Mouse (Mus musculus): Measurements from ENCODE around the gene Coil. TPM values are rescaled to one million over a fixed set of nuclear protein-coding genes. Genes with fewer than 3 reads are reported as not detected.
A peak's percentile ranks its signal among the peaks of the same experiment; 100 is the strongest.
"Not testable (repeated sequence)": the region's sequence is repeated elsewhere in the genome, so short reads cannot be mapped to it uniquely, and the experiment has no call there.

The Coil gene
- polyA plus RNA-seq, 1 experiment: 6.8 TPM

DNA sequence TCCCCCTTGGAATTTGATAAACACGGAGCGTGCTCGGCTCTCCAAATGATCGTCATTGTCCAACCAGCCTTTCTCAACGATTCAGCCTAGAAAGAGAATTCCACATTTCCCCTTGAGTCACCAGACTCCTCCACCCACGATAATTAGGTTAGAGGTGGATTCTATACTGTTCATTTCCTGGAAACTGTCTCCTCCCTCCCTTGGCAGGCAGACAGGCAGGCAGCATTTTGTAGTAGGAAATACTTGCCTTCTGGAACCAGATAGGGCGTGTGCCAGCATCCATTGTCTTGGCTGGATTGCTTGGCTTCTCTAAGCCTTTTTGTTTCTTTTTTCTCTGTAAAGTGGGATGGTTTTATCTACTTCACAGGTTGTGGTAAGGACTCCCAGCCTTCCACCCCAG is 26.4 kb downstream of the Coil start:
- TF ChIP-seq USF1 (IDR thresholded peaks at IDR 0.05; ENCODE audit: low read depth) (no peak), CEBPB (IDR thresholded peaks at IDR 0.05; ENCODE audit: low read depth) (no peak)
- no peaks in the 10 kb centered on the region for H3K36me3 ChIP-seq (ENCODE audit: control insufficient read depth, insufficient read depth)
- no peak overlapping the region for H3K4me3 ChIP-seq (ENCODE audit: insufficient read depth, poor library complexity, severe bottlenecking)
- peaks cover 21% of the 10 kb centered on the region for H3K79me2 ChIP-seq (ENCODE audit: control insufficient read depth, insufficient read depth)
- H3K79me3 ChIP-seq (ENCODE audit: low read depth): peaks cover 9% of the 10 kb centered on the region
- no peaks in the 10 kb centered on the region for H3K27me3 ChIP-seq (ENCODE audit: control insufficient read depth, insufficient read depth, insufficient read length)
- no peak overlapping the region for H3ac ChIP-seq (ENCODE audit: control insufficient read depth, insufficient read length, low read depth)

DNA sequence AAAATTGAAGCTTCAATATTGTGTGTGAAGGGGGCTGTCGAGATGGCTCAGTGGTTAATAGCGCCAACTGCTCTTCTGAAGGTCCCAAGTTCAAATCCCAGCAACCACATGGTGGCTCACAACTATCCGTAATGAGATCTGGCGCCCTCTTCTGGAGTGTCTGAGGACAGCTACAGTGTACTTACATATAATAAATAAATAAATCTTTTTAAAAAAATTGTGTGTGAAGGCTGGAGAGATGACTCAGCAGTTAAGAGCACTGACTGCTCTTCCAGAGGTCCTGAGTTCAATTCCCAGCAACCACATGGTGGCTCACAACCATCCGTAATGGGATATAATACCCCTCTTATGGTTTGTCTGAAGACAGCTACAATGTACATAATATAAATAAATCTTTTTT is 27.3 kb downstream of the Coil start:
- Histone ChIP-seq H3K79me2 (ENCODE audit: control insufficient read depth, insufficient read depth) (peaks cover 30% of the 10 kb centered on the region), H3K79me3 (ENCODE audit: low read depth) (peaks cover 12% of the 10 kb centered on the region)
- H3K27me3 ChIP-seq (ENCODE audit: control insufficient read depth, insufficient read depth, insufficient read length); H3K36me3 ChIP-seq (ENCODE audit: control insufficient read depth, insufficient read depth); H3ac ChIP-seq (ENCODE audit: control insufficient read depth, insufficient read length, low read depth); H3K4me3 ChIP-seq (ENCODE audit: insufficient read depth, poor library complexity, severe bottlenecking): not testable (repeated sequence)

DNA sequence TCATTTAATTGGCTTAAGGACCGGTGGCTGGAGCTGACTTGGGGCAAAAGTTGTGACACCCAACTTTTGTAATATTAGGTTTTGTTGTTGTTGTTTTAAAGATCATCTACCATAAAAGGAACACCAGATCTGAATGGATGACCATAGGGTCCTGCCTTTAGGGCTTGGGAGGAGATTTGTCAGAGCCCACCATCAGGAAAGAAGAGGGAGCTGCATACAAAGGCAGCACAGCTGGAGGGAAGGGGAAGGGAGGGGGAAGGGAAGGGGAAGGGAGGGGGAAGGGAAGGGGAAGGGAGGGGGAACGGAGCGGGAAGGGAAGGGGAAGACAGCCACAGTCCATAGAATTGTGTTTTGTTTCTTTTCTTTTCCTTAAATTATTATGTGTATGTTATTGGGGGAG is 28.4 kb downstream of the Coil start:
- Histone ChIP-seq H3K36me3 (ENCODE audit: control insufficient read depth, insufficient read depth) (no peaks in the 10 kb centered on the region), H3K27me3 (ENCODE audit: control insufficient read depth, insufficient read depth, insufficient read length) (no peaks in the 10 kb centered on the region), H3K79me2 (ENCODE audit: control insufficient read depth, insufficient read depth) (peaks cover 39% of the 10 kb centered on the region), H3ac (ENCODE audit: control insufficient read depth, insufficient read length, low read depth) (no peak overlapping the region), H3K79me3 (ENCODE audit: low read depth) (peaks cover 14% of the 10 kb centered on the region), H3K4me3 (ENCODE audit: insufficient read depth, poor library complexity, severe bottlenecking) (no peak overlapping the region)
- no peak for TF ChIP-seq USF1 (IDR thresholded peaks at IDR 0.05; ENCODE audit: low read depth)
- no peak for TF ChIP-seq MYOG (IDR thresholded peaks at IDR 0.05; ENCODE audit: control insufficient read depth, extremely low read depth, insufficient read length)
- no peak for TF ChIP-seq CTCF (IDR thresholded peaks at IDR 0.05; ENCODE audit: control insufficient read depth, insufficient read depth, insufficient read length)
- no peak for TF ChIP-seq CEBPB (IDR thresholded peaks at IDR 0.05; ENCODE audit: low read depth)
- no peak for TF ChIP-seq MAX (IDR thresholded peaks at IDR 0.05)
- no peak for TF ChIP-seq MYOD1 (IDR thresholded peaks at IDR 0.05; ENCODE audit: control insufficient read depth, insufficient read length, low read depth)
- no peak for TF ChIP-seq FOSL1 (IDR thresholded peaks at IDR 0.05; ENCODE audit: insufficient read depth, low read length, poor library complexity, severe bottlenecking)

DNA sequence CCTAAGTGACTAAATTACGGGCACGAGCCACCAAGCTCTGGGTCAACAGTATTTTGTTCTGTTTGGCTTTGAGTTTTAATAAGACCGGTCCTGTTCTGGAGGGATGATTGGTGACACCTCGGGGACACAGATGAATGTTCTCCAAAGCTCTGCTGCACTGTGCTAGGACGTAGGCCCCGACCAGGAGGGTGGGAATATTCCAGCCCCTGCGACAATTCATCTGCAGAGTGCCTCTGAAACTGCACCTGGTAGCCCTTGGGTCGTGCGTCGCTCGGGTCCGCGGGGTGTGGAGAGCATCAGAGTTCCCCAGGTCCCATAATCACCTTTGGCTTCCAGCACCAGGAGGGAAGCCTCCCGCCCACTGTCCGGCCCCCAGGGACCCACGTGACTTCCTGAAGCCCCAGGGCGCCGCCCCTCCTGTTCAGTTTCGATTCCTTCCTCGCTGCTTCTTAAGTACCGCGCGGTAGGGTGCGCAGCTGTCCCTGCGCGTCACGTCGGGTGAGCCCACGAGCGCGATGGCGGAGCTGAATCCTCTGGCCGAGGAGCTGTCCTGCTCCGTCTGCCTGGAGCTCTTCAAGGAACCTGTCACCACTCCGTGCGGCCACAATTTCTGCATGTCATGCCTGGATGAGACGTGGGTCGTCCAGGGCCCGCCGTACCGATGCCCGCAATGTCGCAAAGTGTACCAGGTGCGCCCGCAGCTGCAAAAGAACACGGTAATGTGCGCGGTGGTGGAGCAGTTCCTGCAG is 29.1 kb downstream of the Coil start, which contains the start of gene Trim25:
Gene Trim25 (plus strand): TSS at position 403 of the 749 bp plus-strand sequence.
- Histone ChIP-seq H3K4me3 (ENCODE audit: insufficient read depth, poor library complexity, severe bottlenecking) (peak within 1 kb of the TSS; percentile 43), H3K27me3 (ENCODE audit: control insufficient read depth, insufficient read depth, insufficient read length) (no peaks in the 10 kb centered on the region), H3K79me2 (ENCODE audit: control insufficient read depth, insufficient read depth) (peaks cover 39% of the 10 kb centered on the region), H3K79me3 (ENCODE audit: low read depth) (peaks cover 18% of the 10 kb centered on the region), H3ac (ENCODE audit: control insufficient read depth, insufficient read length, low read depth) (peak within 1 kb of the TSS; percentile 33), H3K36me3 (ENCODE audit: control insufficient read depth, insufficient read depth) (no peaks in the 10 kb centered on the region)
- TF ChIP-seq MYOD1 (IDR thresholded peaks at IDR 0.05; ENCODE audit: control insufficient read depth, insufficient read length, low read depth): peak; percentile 38
- no peak for TF ChIP-seq MAX (IDR thresholded peaks at IDR 0.05)
- peak; percentile 80 for TF ChIP-seq USF1 (IDR thresholded peaks at IDR 0.05; ENCODE audit: low read depth)

DNA sequence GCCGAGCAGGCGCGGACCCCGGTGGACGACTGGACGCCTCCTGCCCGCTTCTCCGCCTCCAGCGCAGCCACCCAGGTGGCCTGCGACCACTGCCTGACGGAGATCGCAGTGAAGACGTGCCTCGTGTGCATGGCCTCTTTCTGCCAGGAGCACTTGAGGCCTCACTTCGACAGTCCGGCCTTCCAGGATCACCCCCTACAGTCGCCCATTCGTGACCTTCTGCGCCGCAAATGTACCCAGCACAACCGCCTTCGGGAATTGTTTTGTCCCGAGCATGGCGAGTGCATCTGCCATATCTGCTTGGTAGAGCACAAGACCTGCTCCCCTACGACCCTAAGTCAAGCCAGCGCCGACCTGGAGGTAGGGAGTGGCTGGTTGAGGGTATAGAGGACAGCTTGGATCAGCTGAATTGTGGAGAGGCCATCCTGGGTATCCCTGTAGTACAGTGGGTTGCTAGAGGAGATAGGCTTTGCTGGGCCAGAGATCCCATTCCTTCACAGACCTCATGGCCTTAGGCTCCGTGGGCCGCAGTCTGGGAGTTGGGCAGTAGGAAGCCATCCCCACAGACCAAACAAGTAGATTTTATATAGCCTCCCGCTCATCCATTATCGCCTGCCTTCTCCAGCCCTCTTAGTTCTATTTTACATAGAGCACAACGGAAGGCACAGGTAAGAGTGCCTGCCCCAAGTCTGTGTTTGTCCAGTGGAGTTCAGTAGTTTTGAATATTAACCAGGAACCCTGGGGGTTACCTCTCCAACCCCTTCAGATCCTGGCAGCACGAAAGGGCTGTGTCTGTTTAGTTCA is 29.9 kb downstream of the Coil start:
- H3K79me2 ChIP-seq (ENCODE audit: control insufficient read depth, insufficient read depth): peaks cover 39% of the 10 kb centered on the region
- no peaks in the 10 kb centered on the region for H3K27me3 ChIP-seq (ENCODE audit: control insufficient read depth, insufficient read depth, insufficient read length)
- peak overlapping the region; percentile 33 for H3ac ChIP-seq (ENCODE audit: control insufficient read depth, insufficient read length, low read depth)
- peak overlapping the region; percentile 43 for H3K4me3 ChIP-seq (ENCODE audit: insufficient read depth, poor library complexity, severe bottlenecking)
- H3K79me3 ChIP-seq (ENCODE audit: low read depth): peaks cover 18% of the 10 kb centered on the region
- no peaks in the 10 kb centered on the region for H3K36me3 ChIP-seq (ENCODE audit: control insufficient read depth, insufficient read depth)
- TF ChIP-seq CEBPB (IDR thresholded peaks at IDR 0.05; ENCODE audit: low read depth) (no peak), FOSL1 (IDR thresholded peaks at IDR 0.05; ENCODE audit: insufficient read depth, low read length, poor library complexity, severe bottlenecking) (no peak), USF1 (IDR thresholded peaks at IDR 0.05; ENCODE audit: low read depth) (no peak), MYOG (IDR thresholded peaks at IDR 0.05; ENCODE audit: control insufficient read depth, extremely low read depth, insufficient read length) (no peak), MAX (IDR thresholded peaks at IDR 0.05) (no peak), CTCF (IDR thresholded peaks at IDR 0.05; ENCODE audit: control insufficient read depth, insufficient read depth, insufficient read length) (no peak), MYOD1 (IDR thresholded peaks at IDR 0.05; ENCODE audit: control insufficient read depth, insufficient read length, low read depth) (no peak)

DNA sequence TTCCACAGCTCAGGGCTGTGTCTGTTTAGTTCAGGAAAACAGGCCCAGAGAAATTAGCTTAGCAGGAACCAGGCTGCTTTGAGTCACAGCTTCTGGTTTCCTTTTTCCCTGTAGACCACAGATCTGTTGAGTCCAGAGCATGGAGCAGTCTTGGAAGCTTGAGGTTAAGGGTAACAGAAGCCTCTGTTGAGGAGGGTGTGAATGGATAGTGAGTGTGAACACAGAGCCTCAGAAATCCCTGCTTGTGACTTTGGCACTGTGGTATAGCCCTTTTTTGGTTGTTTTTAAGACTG is 30.4 kb downstream of the Coil start:
- no peaks in the 10 kb centered on the region for H3K36me3 ChIP-seq (ENCODE audit: control insufficient read depth, insufficient read depth)
- peaks cover 39% of the 10 kb centered on the region for H3K79me2 ChIP-seq (ENCODE audit: control insufficient read depth, insufficient read depth)
- no peaks in the 10 kb centered on the region for H3K27me3 ChIP-seq (ENCODE audit: control insufficient read depth, insufficient read depth, insufficient read length)
- no peak for TF ChIP-seq MYOD1 (IDR thresholded peaks at IDR 0.05; ENCODE audit: control insufficient read depth, insufficient read length, low read depth)
- TF ChIP-seq MAX (IDR thresholded peaks at IDR 0.05): no peak
- no peak for TF ChIP-seq FOSL1 (IDR thresholded peaks at IDR 0.05; ENCODE audit: insufficient read depth, low read length, poor library complexity, severe bottlenecking)
- no peak for TF ChIP-seq MYOG (IDR thresholded peaks at IDR 0.05; ENCODE audit: control insufficient read depth, extremely low read depth, insufficient read length)
- TF ChIP-seq USF1 (IDR thresholded peaks at IDR 0.05; ENCODE audit: low read depth): no peak
- TF ChIP-seq CTCF (IDR thresholded peaks at IDR 0.05; ENCODE audit: control insufficient read depth, insufficient read depth, insufficient read length): no peak
- no peak for TF ChIP-seq CEBPB (IDR thresholded peaks at IDR 0.05; ENCODE audit: low read depth)
- H3K4me3 ChIP-seq (ENCODE audit: insufficient read depth, poor library complexity, severe bottlenecking): peak overlapping the region; percentile 43
- H3ac ChIP-seq (ENCODE audit: control insufficient read depth, insufficient read length, low read depth): peak overlapping the region; percentile 33
- peaks cover 18% of the 10 kb centered on the region for H3K79me3 ChIP-seq (ENCODE audit: low read depth)
